Mouse (Mus musculus): Measurements from ENCODE around the gene Med4. TPM values are rescaled to one million over a fixed set of nuclear protein-coding genes. Genes with fewer than 3 reads are reported as not detected.
"Not testable (repeated sequence)": the region's sequence is repeated elsewhere in the genome, so short reads cannot be mapped to it uniquely, and the experiment has no call there.

Gene Med4
- polyA plus RNA-seq, 1 experiment from 2014 or later = 75.4 TPM

DNA sequence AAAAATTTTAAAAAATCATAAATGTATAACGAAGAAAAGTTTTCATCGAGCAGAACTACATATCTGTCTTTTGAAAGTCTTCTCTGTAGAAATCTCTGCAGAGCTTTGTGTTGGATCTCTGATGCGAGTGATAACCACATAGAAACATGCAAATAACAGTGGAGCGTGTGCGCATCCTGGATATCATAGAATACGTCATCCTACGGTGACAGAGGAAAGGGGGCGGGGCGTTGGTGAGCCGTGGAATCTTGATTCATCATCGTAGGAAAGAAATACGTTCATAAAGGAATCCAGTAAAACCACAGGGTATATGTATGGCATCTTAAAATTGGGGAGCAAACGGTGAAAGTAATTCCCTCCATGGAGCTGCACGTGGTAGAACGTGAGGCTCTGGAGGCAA, 2.6 kb upstream of the Med4 start:
- DNase-seq (ENCODE audit: low spot score) (no peak), ATAC-seq (replicated peaks; ENCODE audit: low FRiP score) (no peak)
- 0 out of 2 replicates have a peak, but pooled peaks cover 3% of the 10 kb centered on the region for H3K36me3 ChIP-seq (ENCODE audit: control insufficient read depth, insufficient read depth, low read length)
- H3K9me3 ChIP-seq (ENCODE audit: control insufficient read depth, low read length) = no peaks in the 10 kb centered on the region
- H3K9ac ChIP-seq (ENCODE audit: low read depth, low read length) = no peak overlapping the region
- no peak overlapping the region for H3K4me2 ChIP-seq
- H3K27ac ChIP-seq (ENCODE audit: low read depth, low read length) = no peak overlapping the region
- H3K4me1 ChIP-seq (replicated peaks; ENCODE audit: control insufficient read depth, insufficient read depth, low read length) = peaks cover 17% of the 10 kb centered on the region
- H3K4me3 ChIP-seq (ENCODE audit: low read depth, low read length) = no peak overlapping the region
- H3K27me3 ChIP-seq (replicated peaks; ENCODE audit: control insufficient read depth, insufficient read depth, low read length) = no peaks in the 10 kb centered on the region
- 79% methylated on average over 15 of the region's 15 CpGs for WGBS

DNA sequence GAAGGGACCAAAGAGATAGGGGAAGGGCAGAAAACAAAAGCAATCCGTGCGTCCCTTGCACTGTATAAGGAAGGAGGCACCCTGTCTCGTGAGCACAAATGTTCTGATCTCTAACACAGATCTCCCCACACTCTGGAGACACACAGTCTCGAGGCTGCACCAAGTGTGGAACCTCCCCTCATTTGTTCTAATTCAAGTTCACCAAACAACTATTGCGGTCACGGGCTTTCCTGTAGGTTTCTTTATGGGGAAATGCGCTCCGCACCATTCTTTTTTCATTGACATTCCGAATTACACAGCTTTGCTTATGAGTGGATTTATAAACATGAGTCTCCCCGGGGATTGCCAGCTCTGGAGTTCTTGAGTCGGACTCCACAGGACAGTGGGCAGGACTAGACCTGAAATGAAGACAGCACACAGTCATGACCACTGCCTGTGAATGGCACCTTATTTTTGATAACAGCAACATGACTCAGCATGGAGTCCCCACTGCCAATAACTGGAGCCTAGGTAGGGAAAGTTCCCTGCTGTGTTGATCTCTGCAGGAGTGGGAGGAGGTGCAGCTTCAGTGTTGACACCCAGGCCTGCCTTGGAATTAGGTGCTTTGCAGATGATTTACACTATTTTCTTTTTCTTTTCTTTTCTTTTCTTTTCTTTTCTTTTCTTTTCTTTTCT, 2.0 kb upstream of the Med4 start:
- Histone ChIP-seq H3K4me2 (peak overlapping the region; percentile 39), H3K4me1 (replicated peaks; ENCODE audit: control insufficient read depth, insufficient read depth, low read length) (peaks cover 20% of the 10 kb centered on the region), H3K4me3 (ENCODE audit: low read depth, low read length) (no peak overlapping the region), H3K36me3 (ENCODE audit: control insufficient read depth, insufficient read depth, low read length) (0 out of 2 replicates have a peak, but pooled peaks cover 5% of the 10 kb centered on the region), H3K27me3 (replicated peaks; ENCODE audit: control insufficient read depth, insufficient read depth, low read length) (no peaks in the 10 kb centered on the region), H3K9me3 (ENCODE audit: control insufficient read depth, low read length) (no peaks in the 10 kb centered on the region), H3K27ac (ENCODE audit: low read depth, low read length) (no peak overlapping the region), H3K9ac (ENCODE audit: low read depth, low read length) (0 out of 2 replicates have a peak overlapping the region, but pooled peaks have one; percentile 3)
- 51% methylated on average over 11 of the region's 11 CpGs for WGBS
- DNase-seq (ENCODE audit: low spot score) (no peak), ATAC-seq (replicated peaks; ENCODE audit: low FRiP score) (peak; percentile 55)

DNA sequence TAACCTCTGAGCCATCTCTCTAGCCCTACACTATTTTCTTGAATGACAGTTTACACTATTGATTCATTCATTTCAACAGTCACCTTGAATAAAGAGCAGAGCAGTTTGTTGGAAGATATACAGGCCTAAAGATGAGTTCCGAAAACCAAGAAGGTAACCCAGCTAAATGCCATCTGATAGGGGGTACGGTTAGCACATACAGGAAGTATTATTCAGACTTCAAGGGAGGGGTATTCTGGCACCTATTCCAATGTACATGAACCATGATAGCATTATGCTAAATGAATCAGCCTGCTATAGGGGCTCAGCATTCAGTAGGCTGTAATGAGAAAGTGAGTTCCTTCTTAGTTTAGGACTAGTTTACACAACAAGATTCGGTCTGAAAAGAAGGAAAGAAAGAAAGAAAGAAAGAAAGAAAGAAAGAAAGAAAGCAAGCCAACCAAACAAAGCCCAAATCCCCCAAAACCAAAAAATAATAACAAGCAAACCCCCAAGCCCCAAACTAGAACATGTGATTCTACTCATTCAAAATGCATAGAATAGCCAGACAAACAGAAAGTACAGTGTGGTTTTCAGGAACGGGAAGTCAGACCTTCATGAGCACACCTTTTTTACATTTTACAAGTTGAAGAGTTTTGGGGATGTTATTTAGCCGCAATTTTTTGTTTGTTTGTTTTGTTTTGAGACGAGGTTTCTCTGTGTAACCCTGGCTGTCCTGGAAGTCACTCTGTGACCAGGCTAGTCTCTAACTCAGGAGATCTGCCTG, 1.0 kb upstream of the Med4 start:
- 0 out of 2 replicates have a peak, but pooled peaks cover 5% of the 10 kb centered on the region for H3K36me3 ChIP-seq (ENCODE audit: control insufficient read depth, insufficient read depth, low read length)
- H3K9ac ChIP-seq (ENCODE audit: low read depth, low read length) = no peak overlapping the region
- H3K4me1 ChIP-seq (replicated peaks; ENCODE audit: control insufficient read depth, insufficient read depth, low read length) = peaks cover 20% of the 10 kb centered on the region
- 87% methylated on average over 6 of the region's 6 CpGs for WGBS
- no peak overlapping the region for H3K4me2 ChIP-seq
- DNase-seq (ENCODE audit: low spot score) (no peak), ATAC-seq (replicated peaks; ENCODE audit: low FRiP score) (no peak)
- H3K4me3 ChIP-seq (ENCODE audit: low read depth, low read length) = no peak overlapping the region
- no peak overlapping the region for H3K27ac ChIP-seq (ENCODE audit: low read depth, low read length)
- no peaks in the 10 kb centered on the region for H3K9me3 ChIP-seq (ENCODE audit: control insufficient read depth, low read length)
- H3K27me3 ChIP-seq (replicated peaks; ENCODE audit: control insufficient read depth, insufficient read depth, low read length) = no peaks in the 10 kb centered on the region

DNA sequence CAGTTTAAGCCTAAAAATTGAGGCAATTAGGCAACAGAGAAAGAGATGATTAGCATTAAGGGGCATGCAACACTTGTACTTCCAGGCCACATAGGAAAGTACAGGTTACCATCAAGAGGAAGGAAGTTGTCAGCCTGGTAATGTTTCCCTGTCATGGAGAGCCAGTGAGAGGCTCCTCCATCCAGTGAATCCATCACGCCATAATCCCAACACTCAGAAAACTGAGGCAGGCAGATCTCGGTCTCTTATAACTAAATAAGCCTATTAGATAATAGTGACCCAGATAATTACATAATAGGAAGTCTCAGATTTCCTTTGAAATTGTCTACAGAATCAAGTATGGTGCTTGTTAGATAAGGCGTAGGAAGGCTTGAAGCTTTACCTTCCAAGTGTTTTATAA, 14.3 kb downstream of the Med4 start:
- WGBS = 62% methylated on average over 3 of the region's 3 CpGs
- Histone ChIP-seq H3K36me3 (ENCODE audit: control insufficient read depth, insufficient read depth, low read length) (no peaks in the 10 kb centered on the region), H3K27me3 (replicated peaks; ENCODE audit: control insufficient read depth, insufficient read depth, low read length) (no peaks in the 10 kb centered on the region), H3K27ac (ENCODE audit: low read depth, low read length) (no peak overlapping the region), H3K4me3 (ENCODE audit: low read depth, low read length) (no peak overlapping the region), H3K4me2 (peak overlapping the region; percentile 65), H3K4me1 (replicated peaks; ENCODE audit: control insufficient read depth, insufficient read depth, low read length) (no peaks in the 10 kb centered on the region), H3K9me3 (ENCODE audit: control insufficient read depth, low read length) (no peaks in the 10 kb centered on the region), H3K9ac (ENCODE audit: low read depth, low read length) (no peak overlapping the region)
- ATAC-seq (replicated peaks; ENCODE audit: low FRiP score) (no peak), DNase-seq (ENCODE audit: low spot score) (no peak)

GRCm38 (mm10) chr14:73524766-73525448, 15.1 kb downstream of the Med4 start, which contains the start of gene Sucla2:
Gene Sucla2 (plus strand): TSS chr14:73525319.
- no peaks in the 10 kb centered on the region for H3K36me3 ChIP-seq (ENCODE audit: control insufficient read depth, insufficient read depth, low read length)
- peak within 1 kb of the TSS; percentile 52 for H3K27ac ChIP-seq (ENCODE audit: low read depth, low read length)
- peak within 1 kb of the TSS; percentile 65 for H3K4me2 ChIP-seq
- H3K4me1 ChIP-seq (replicated peaks; ENCODE audit: control insufficient read depth, insufficient read depth, low read length) = no peaks in the 10 kb centered on the region
- ATAC-seq (replicated peaks; ENCODE audit: low FRiP score) (peak; percentile 100), DNase-seq (ENCODE audit: low spot score) (peak; percentile 95)
- H3K4me3 ChIP-seq (ENCODE audit: low read depth, low read length) = peak within 1 kb of the TSS; percentile 63
- WGBS = under 1% methylated on average over 38 of the region's 41 CpGs
- H3K27me3 ChIP-seq (replicated peaks; ENCODE audit: control insufficient read depth, insufficient read depth, low read length) = no peaks in the 10 kb centered on the region
- H3K9ac ChIP-seq (ENCODE audit: low read depth, low read length) = peak within 1 kb of the TSS; percentile 64
- H3K9me3 ChIP-seq (ENCODE audit: control insufficient read depth, low read length) = no peaks in the 10 kb centered on the region

DNA sequence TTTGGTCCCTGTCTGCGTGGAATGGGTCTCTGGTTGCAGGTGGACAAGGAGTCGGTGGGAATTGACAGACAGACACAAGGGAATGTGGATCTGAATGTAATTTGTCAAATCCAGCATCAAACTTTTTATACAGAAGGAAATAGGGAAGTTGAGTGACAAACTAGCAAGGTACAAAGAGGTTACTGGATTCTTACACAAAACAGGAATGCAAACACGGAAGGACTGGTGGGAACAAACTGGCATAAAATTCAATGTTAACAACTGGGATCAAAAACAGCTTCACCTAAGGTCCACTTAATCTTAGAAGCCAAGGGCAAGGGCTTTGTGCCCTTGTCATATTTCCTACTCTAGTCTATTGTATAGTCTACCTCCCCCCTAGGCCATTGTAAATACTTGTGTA, 18.8 kb downstream of the Med4 start:
- H3K4me1 ChIP-seq (replicated peaks; ENCODE audit: control insufficient read depth, insufficient read depth, low read length); DNase-seq (ENCODE audit: low spot score); H3K9ac ChIP-seq (ENCODE audit: low read depth, low read length); H3K27me3 ChIP-seq (replicated peaks; ENCODE audit: control insufficient read depth, insufficient read depth, low read length); H3K4me2 ChIP-seq; H3K36me3 ChIP-seq (ENCODE audit: control insufficient read depth, insufficient read depth, low read length); ATAC-seq (replicated peaks; ENCODE audit: low FRiP score); H3K4me3 ChIP-seq (ENCODE audit: low read depth, low read length); H3K9me3 ChIP-seq (ENCODE audit: control insufficient read depth, low read length); H3K27ac ChIP-seq (ENCODE audit: low read depth, low read length): not testable (repeated sequence)
- 81% methylated on average over 3 of the region's 3 CpGs for WGBS

GRCm38 (mm10) chr14:73533755-73534465, 24.1 kb downstream of the Med4 start:
- H3K27ac ChIP-seq (ENCODE audit: low read depth, low read length) = no peak overlapping the region

GRCm38 (mm10) chr14:73535641-73536040, 25.8 kb downstream of the Med4 start:
- H3K36me3 ChIP-seq (ENCODE audit: control insufficient read depth, insufficient read depth, low read length) = no peaks in the 10 kb centered on the region
- no peak for DNase-seq (ENCODE audit: low spot score)
- no peak overlapping the region for H3K27ac ChIP-seq (ENCODE audit: low read depth, low read length)
- 64% methylated on average over 2 of the region's 2 CpGs for WGBS
- H3K4me2 ChIP-seq = no peak overlapping the region
- no peaks in the 10 kb centered on the region for H3K27me3 ChIP-seq (replicated peaks; ENCODE audit: control insufficient read depth, insufficient read depth, low read length)
- H3K9me3 ChIP-seq (ENCODE audit: control insufficient read depth, low read length) = no peaks in the 10 kb centered on the region
- H3K4me1 ChIP-seq (replicated peaks; ENCODE audit: control insufficient read depth, insufficient read depth, low read length) = no peaks in the 10 kb centered on the region
- no peak overlapping the region for H3K4me3 ChIP-seq (ENCODE audit: low read depth, low read length)
- H3K9ac ChIP-seq (ENCODE audit: low read depth, low read length) = no peak overlapping the region
- no peak for ATAC-seq (replicated peaks; ENCODE audit: low FRiP score)

More at GRCm38 (mm10) chr14:73533755-73534465, 24.1 kb downstream of the Med4 start:
- Histone ChIP-seq H3K4me1 (replicated peaks; ENCODE audit: control insufficient read depth, insufficient read depth, low read length) (no peaks in the 10 kb centered on the region), H3K27me3 (replicated peaks; ENCODE audit: control insufficient read depth, insufficient read depth, low read length) (no peaks in the 10 kb centered on the region), H3K36me3 (ENCODE audit: control insufficient read depth, insufficient read depth, low read length) (no peaks in the 10 kb centered on the region), H3K9ac (ENCODE audit: low read depth, low read length) (no peak overlapping the region), H3K4me3 (ENCODE audit: low read depth, low read length) (no peak overlapping the region), H3K4me2 (no peak overlapping the region), H3K9me3 (ENCODE audit: control insufficient read depth, low read length) (no peaks in the 10 kb centered on the region)
- no peak for DNase-seq (ENCODE audit: low spot score)
- no peak for ATAC-seq (replicated peaks; ENCODE audit: low FRiP score)
- WGBS = 66% methylated on average over 6 of the region's 6 CpGs
